Mouse (Mus musculus) small intestine, adult 2 months (tissue): ENCODE results near the gene Gm45711. TPM values are rescaled to one million over a fixed set of nuclear protein-coding genes. Genes with fewer than 3 reads are reported as not detected.
A peak's percentile ranks its signal among the peaks of the same experiment; 100 is the strongest.

Experiments
- H3K27ac ChIP-seq: fragments of 200-500 bp; 2 replicates; pipeline ENCODE4 v1.5.1; 2012; ENCODE audit warnings: low read depth, low read length, control low read depth, inconsistent platforms; ENCODE audit not compliant: insufficient read depth
- H3K27me3 ChIP-seq: fragments of 200-500 bp; 2 replicates; pipeline ENCODE4 v1.6.1; 2012; ENCODE audit warnings: mild to moderate bottlenecking, moderate library complexity, low read length, inconsistent platforms; ENCODE audit not compliant: control insufficient read depth, insufficient read depth
- H3K36me3 ChIP-seq: fragments of 200-500 bp; 2 replicates; pipeline ENCODE4 v1.6.1; 2012; ENCODE audit warnings: mild to moderate bottlenecking, low read length, control low read depth, inconsistent platforms; ENCODE audit not compliant: control insufficient read depth, insufficient read depth
- H3K4me1 ChIP-seq: fragments of 200-500 bp; 2 replicates; pipeline ENCODE4 v1.6.1; 2012; ENCODE audit warnings: low read length, inconsistent platforms, mixed read lengths; ENCODE audit not compliant: control insufficient read depth, insufficient read depth, insufficient read length
- H3K4me3 ChIP-seq: fragments of 200-500 bp; 2 replicates; pipeline ENCODE4 v1.5.1; 2012; ENCODE audit warnings: low read depth, mild to moderate bottlenecking, control low read depth, inconsistent platforms, low read length, moderate library complexity
- CTCF ChIP-seq: fragments of 200-500 bp; IDR thresholded peaks from 2 replicates; pipeline ENCODE4 v1.5.1; 2012; ENCODE audit warnings: low read depth, mild to moderate bottlenecking, control low read depth, inconsistent platforms, low read length, moderate library complexity, mixed read lengths; ENCODE audit not compliant: insufficient replicate concordance, insufficient read length; ENCODE audit errors: extremely low read depth
- POLR2A ChIP-seq: fragments of 200-500 bp; IDR thresholded peaks from 2 replicates; pipeline ENCODE4 v1.6.1; 2012; ENCODE audit warnings: low read depth, mild to moderate bottlenecking, control low read depth, inconsistent platforms, low read length, moderate library complexity
- WGBS: fragments of 180-500 bp; shearing (Covaris S2); methylation state at CpG from one replicate; pipeline ENCODE4 v1.1.7; 2018; 5-methylcytosine and 5-hydroxymethylcytosine counted together
- polyA plus RNA-seq: library from polyadenylated mRNA; depleted of rRNA; stranded (reverse); fragments of >200 nt; gene quantifications from 2 replicates; pipeline ENCODE4 v1.2.3, GENCODE M21; 2012

Gene Gm45711
- polyA plus RNA-seq, 1 experiment, result not detected

DNA sequence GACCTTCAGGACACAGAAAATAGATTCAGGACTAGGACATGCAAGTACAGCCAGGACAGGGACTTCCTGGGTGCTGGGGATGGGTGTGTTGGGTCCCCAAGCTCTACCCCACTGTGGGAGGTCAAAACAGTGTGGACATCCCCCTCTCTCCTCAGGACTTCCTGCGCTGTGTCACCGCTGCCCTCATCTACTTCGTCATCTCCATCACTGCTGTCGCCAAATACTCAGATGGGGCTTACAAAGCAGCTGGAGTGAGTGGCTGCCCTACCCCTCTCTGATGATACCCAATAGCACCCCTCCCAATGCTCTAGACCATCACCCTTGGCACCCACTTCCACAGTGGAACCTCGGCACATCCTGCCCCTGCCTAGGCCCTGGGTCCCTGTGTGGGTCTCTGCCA is 34.7 kb upstream of the Gm45711 start:
- peaks cover 6% of the 10 kb centered on the region; the same call in 1 of the 2 replicates for H3K36me3 ChIP-seq

DNA sequence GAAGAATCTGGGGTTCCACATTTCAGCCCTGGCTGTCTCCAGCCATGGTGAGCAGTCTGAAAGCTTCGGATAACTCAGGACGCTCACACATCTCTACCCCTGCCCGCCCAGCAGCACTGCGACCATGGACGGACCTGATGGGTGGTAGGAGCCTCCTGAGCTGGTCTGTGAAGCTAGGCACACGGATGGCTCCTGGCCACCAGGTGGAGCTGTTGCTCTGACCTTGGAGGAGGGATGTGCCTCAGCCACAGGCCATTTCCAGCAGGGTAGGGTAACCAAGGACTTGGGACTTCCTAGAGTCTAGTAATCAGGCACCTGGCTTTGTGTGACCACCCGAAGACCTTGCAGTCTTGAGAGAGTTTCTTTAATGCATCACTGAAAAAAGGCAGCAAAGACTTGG is 34.1 kb upstream of the Gm45711 start:
- Histone ChIP-seq H3K27me3 (no peaks in the 10 kb centered on the region; the same call in 1 of the 2 replicates), H3K36me3 (peaks cover 6% of the 10 kb centered on the region; the same call in 1 of the 2 replicates), H3K4me3 (no peak overlapping the region), H3K27ac (no peak overlapping the region), H3K4me1 (peaks cover 4% of the 10 kb centered on the region; the same call in 1 of the 2 replicates)
- TF ChIP-seq POLR2A (no peak), CTCF (peak; percentile 91)
- WGBS, result 9% methylated on average over 7 of the region's 7 CpGs

More for the DNA sequence above, 34.7 kb upstream of the Gm45711 start:
- no peak overlapping the region for H3K27ac ChIP-seq
- peaks cover 4% of the 10 kb centered on the region; the same call in 1 of the 2 replicates for H3K4me1 ChIP-seq
- WGBS, result 91% methylated on average over 5 of the region's 5 CpGs
- no peaks in the 10 kb centered on the region; the same call in 1 of the 2 replicates for H3K27me3 ChIP-seq
- TF ChIP-seq POLR2A (no peak), CTCF (no peak)
- no peak overlapping the region for H3K4me3 ChIP-seq

DNA sequence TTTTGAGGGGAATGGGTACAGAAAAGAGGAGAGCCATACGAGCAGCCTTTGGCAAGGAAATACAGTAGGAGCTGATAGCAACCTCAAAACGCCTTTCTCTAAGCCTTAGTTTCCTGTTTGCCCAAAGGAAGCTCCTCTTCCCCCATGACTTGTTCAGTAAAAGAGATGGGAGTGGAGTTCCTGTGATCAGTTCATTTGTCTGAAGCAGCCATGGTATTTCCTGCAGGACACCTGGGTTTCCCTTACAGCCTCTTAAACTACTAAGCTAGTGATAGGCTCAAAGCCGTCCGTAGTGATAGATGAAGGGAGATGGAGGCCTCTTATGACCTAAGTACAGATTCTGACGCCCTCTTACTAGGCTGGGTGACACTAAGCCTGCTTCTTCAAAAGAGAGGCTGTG is 32.5 kb upstream of the Gm45711 start:
- Histone ChIP-seq H3K36me3 (0 out of 2 replicates have a peak, but pooled peaks cover 2% of the 10 kb centered on the region), H3K27ac (no peak overlapping the region), H3K4me1 (peaks cover 4% of the 10 kb centered on the region; the same call in 1 of the 2 replicates), H3K4me3 (no peak overlapping the region), H3K27me3 (no peaks in the 10 kb centered on the region; the same call in 1 of the 2 replicates)
- TF ChIP-seq POLR2A (no peak), CTCF (no peak)
- 74% methylated on average over 5 of the region's 5 CpGs for WGBS

DNA sequence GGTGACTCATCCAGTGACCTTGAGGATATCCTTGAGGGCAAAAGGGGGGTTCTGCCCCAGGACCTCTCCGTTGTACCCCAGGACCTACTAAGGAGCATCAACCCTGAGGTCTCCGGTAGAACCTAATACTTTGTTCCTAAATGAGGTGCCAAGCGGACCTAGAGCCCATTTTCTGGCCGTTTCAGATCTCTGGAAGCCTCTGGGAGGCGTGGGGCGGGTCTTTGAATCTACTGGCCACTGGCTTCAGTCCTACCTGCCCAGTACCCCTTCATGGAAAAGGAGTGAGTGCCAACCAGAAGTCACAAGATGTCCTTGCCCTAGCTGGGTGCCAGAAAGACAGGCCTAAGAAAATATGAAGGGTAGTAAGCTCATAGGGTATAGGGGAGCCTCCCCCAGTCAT is 31.8 kb upstream of the Gm45711 start:
- peaks cover 4% of the 10 kb centered on the region; the same call in 1 of the 2 replicates for H3K4me1 ChIP-seq
- H3K36me3 ChIP-seq, result 0 out of 2 replicates have a peak, but pooled peaks cover 2% of the 10 kb centered on the region
- H3K4me3 ChIP-seq, result no peak overlapping the region
- TF ChIP-seq CTCF (no peak), POLR2A (no peak)
- no peaks in the 10 kb centered on the region; the same call in 1 of the 2 replicates for H3K27me3 ChIP-seq
- 49% methylated on average over 6 of the region's 6 CpGs for WGBS
- H3K27ac ChIP-seq, result no peak overlapping the region

DNA sequence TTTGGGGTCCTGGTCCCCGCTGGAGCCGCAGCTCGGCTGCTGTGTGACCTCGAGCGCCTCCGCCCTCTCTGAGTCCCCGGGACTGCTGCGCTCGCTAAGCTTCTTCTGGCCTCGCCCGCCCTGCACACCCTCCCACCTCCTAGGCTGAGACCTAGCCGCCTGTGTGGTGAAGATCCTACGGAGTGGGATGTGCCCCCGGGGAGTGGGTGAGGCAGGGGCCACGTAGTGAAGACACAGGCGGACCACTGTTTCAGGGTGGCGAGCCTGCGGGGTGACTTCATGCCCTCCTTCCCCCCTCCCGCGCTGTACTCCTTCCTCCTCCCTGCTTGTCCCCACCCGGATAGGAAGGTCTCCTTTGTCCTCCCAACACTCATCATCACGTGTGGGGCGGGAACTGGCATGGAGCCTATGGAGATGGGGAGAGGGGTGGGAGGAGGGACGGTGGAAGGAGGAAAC is 31.3 kb upstream of the Gm45711 start:
- Histone ChIP-seq H3K4me1 (peaks cover 4% of the 10 kb centered on the region; the same call in 1 of the 2 replicates), H3K27ac (peak overlapping the region; percentile 2; the same call in 1 of the 2 replicates), H3K4me3 (peak overlapping the region; percentile 69), H3K36me3 (no peaks in the 10 kb centered on the region), H3K27me3 (no peaks in the 10 kb centered on the region; the same call in 1 of the 2 replicates)
- TF ChIP-seq POLR2A, result peak; percentile 37; the same call in 1 of the 2 replicates
- TF ChIP-seq CTCF, result no peak
- WGBS, result 2% methylated on average over 24 of the region's 24 CpGs

DNA sequence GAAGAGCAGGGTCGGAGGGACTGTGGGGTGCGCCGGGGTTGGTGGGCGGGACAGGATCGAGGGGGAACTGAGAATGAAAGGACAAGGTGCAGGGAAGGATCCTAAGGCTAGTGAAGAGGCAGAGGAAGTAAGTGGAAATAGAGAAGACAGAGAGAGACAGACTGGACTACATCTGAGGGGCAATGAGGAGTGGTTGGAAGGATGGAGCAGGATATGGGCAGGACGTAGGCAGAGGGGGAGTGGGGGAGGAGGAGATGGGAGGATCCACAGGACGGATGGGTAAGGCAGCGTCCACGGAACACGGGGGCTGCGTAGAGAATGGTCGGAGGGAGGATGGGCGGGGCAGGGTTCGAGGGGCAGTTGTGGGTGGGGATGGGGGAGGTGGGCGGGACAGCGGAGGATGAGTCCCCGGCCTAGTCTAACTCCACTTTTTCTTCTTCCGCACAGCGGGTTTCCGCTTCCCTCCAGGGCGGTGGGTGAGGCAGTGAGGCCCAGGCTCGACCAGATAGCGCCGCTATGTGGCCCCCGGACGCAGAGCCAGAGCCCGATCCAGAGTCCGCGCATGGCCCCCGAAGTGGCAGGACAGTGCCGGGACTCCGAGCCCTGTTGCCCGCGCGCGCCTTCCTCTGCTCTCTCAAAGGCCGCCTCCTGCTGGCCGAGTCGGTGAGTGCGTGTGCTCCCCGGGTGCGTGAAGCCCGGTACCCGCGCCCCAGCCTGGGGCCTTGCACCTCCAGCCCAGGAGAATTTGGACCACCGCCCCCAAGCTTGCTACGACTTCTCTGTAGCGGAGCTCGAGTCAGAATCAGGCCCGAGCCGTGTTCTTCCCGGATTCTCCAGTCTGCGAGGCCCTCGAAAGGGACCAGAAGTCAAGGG is 30.6 kb upstream of the Gm45711 start:
- TF ChIP-seq POLR2A, result peak; percentile 45; the same call in 1 of the 2 replicates
- TF ChIP-seq CTCF, result peak; percentile 47; the same call in 1 of the 2 replicates
- Histone ChIP-seq H3K27me3 (no peaks in the 10 kb centered on the region; the same call in 1 of the 2 replicates), H3K4me3 (peak overlapping the region; percentile 69), H3K27ac (peak overlapping the region; percentile 63), H3K4me1 (peaks cover 4% of the 10 kb centered on the region; the same call in 1 of the 2 replicates), H3K36me3 (no peaks in the 10 kb centered on the region)
- under 1% methylated on average over 53 of the region's 54 CpGs for WGBS

DNA sequence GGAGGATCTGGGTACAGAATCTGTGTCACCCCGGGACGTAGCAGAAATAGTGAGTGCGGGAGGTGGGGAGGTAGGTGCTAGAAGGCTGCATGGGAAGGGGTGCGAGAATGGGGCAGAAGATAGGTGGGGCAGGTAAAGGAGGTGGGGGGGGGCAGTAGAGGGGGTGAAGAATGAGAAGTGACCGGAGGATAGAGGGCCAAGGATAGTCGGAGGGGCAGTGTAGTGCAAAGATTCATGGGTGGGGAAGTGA is 30.0 kb upstream of the Gm45711 start:
- 7% methylated on average over 6 of the region's 6 CpGs for WGBS
- H3K4me3 ChIP-seq, result peak overlapping the region; percentile 69
- H3K27ac ChIP-seq, result no peak overlapping the region
- TF ChIP-seq POLR2A (no peak), CTCF (no peak)
- peaks cover 4% of the 10 kb centered on the region; the same call in 1 of the 2 replicates for H3K4me1 ChIP-seq
- no peaks in the 10 kb centered on the region for H3K36me3 ChIP-seq
- H3K27me3 ChIP-seq, result no peaks in the 10 kb centered on the region; the same call in 1 of the 2 replicates
